Mouse (Mus musculus): ENCODE measurements around the gene Spata16. TPM values are rescaled to one million over a fixed set of nuclear protein-coding genes. Genes with fewer than 3 reads are reported as not detected.

Spata16 gene
- polyA plus RNA-seq, 1 experiment, result not detected

- no peak overlapping the region for H3K4me3 ChIP-seq (ENCODE audit: insufficient read depth, low read depth, low read length)
- H3K27ac ChIP-seq (replicated peaks; ENCODE audit: low read depth, low read length), result no peak overlapping the region
- no peaks in the 10 kb centered on the region for H3K4me1 ChIP-seq (ENCODE audit: control insufficient read depth, insufficient read depth, insufficient read length, low read length)
These were observed 237.3 kb downstream of the Spata16 start for GRCm38 (mm10) chr3:26874706-26875105.

GRCm38 (mm10) chr3:26877291-26877690, 239.9 kb downstream of the Spata16 start:
- Histone ChIP-seq H3K4me3 (ENCODE audit: insufficient read depth, low read depth, low read length) (no peak overlapping the region), H3K4me1 (ENCODE audit: control insufficient read depth, insufficient read depth, insufficient read length, low read length) (no peaks in the 10 kb centered on the region), H3K27ac (replicated peaks; ENCODE audit: low read depth, low read length) (no peak overlapping the region)

GRCm38 (mm10) chr3:26916607-26917006, 279.2 kb downstream of the Spata16 start:
- no peak overlapping the region for H3K27ac ChIP-seq (replicated peaks; ENCODE audit: low read depth, low read length)
- H3K4me1 ChIP-seq (ENCODE audit: control insufficient read depth, insufficient read depth, insufficient read length, low read length), result no peaks in the 10 kb centered on the region

GRCm38 (mm10) chr3:26920986-26921385, 283.6 kb downstream of the Spata16 start:
- Histone ChIP-seq H3K4me3 (ENCODE audit: insufficient read depth, low read depth, low read length) (no peak overlapping the region), H3K4me1 (ENCODE audit: control insufficient read depth, insufficient read depth, insufficient read length, low read length) (no peaks in the 10 kb centered on the region), H3K27ac (replicated peaks; ENCODE audit: low read depth, low read length) (no peak overlapping the region)

More at GRCm38 (mm10) chr3:26916607-26917006, 279.2 kb downstream of the Spata16 start:
- no peak overlapping the region for H3K4me3 ChIP-seq (ENCODE audit: insufficient read depth, low read depth, low read length)

GRCm38 (mm10) chr3:26921576-26921975, 284.2 kb downstream of the Spata16 start:
- H3K4me1 ChIP-seq (ENCODE audit: control insufficient read depth, insufficient read depth, insufficient read length, low read length), result no peaks in the 10 kb centered on the region
- H3K4me3 ChIP-seq (ENCODE audit: insufficient read depth, low read depth, low read length), result no peak overlapping the region
- H3K27ac ChIP-seq (replicated peaks; ENCODE audit: low read depth, low read length), result no peak overlapping the region

- H3K27ac ChIP-seq (replicated peaks; ENCODE audit: low read depth, low read length), result no peak overlapping the region
These were observed 286.0 kb downstream of the Spata16 start for GRCm38 (mm10) chr3:26923391-26923790.

GRCm38 (mm10) chr3:26924212-26924611, 286.8 kb downstream of the Spata16 start:
- no peak overlapping the region for H3K27ac ChIP-seq (replicated peaks; ENCODE audit: low read depth, low read length)
- no peaks in the 10 kb centered on the region for H3K4me1 ChIP-seq (ENCODE audit: control insufficient read depth, insufficient read depth, insufficient read length, low read length)
- H3K4me3 ChIP-seq (ENCODE audit: insufficient read depth, low read depth, low read length), result no peak overlapping the region

More at GRCm38 (mm10) chr3:26923391-26923790, 286.0 kb downstream of the Spata16 start:
- H3K4me1 ChIP-seq (ENCODE audit: control insufficient read depth, insufficient read depth, insufficient read length, low read length), result no peaks in the 10 kb centered on the region
- H3K4me3 ChIP-seq (ENCODE audit: insufficient read depth, low read depth, low read length), result no peak overlapping the region

GRCm38 (mm10) chr3:26933079-26933478, 295.7 kb downstream of the Spata16 start:
- Histone ChIP-seq H3K4me1 (ENCODE audit: control insufficient read depth, insufficient read depth, insufficient read length, low read length) (no peaks in the 10 kb centered on the region), H3K27ac (replicated peaks; ENCODE audit: low read depth, low read length) (no peak overlapping the region)

GRCm38 (mm10) chr3:26936897-26937590, 299.6 kb downstream of the Spata16 start:
- Histone ChIP-seq H3K4me1 (ENCODE audit: control insufficient read depth, insufficient read depth, insufficient read length, low read length) (no peaks in the 10 kb centered on the region), H3K27ac (replicated peaks; ENCODE audit: low read depth, low read length) (no peak overlapping the region), H3K4me3 (ENCODE audit: insufficient read depth, low read depth, low read length) (no peak overlapping the region)

More at GRCm38 (mm10) chr3:26933079-26933478, 295.7 kb downstream of the Spata16 start:
- H3K4me3 ChIP-seq (ENCODE audit: insufficient read depth, low read depth, low read length), result no peak overlapping the region

- H3K4me3 ChIP-seq (ENCODE audit: insufficient read depth, low read depth, low read length), result no peak overlapping the region
- no peak overlapping the region for H3K27ac ChIP-seq (replicated peaks; ENCODE audit: low read depth, low read length)
- H3K4me1 ChIP-seq (ENCODE audit: control insufficient read depth, insufficient read depth, insufficient read length, low read length), result no peaks in the 10 kb centered on the region
These were observed 329.4 kb downstream of the Spata16 start for GRCm38 (mm10) chr3:26966776-26967175.

GRCm38 (mm10) chr3:26968852-26969513, 331.6 kb downstream of the Spata16 start:
- Histone ChIP-seq H3K4me3 (ENCODE audit: insufficient read depth, low read depth, low read length) (no peak overlapping the region), H3K4me1 (ENCODE audit: control insufficient read depth, insufficient read depth, insufficient read length, low read length) (no peaks in the 10 kb centered on the region), H3K27ac (replicated peaks; ENCODE audit: low read depth, low read length) (no peak overlapping the region)

- no peaks in the 10 kb centered on the region for H3K4me1 ChIP-seq (ENCODE audit: control insufficient read depth, insufficient read depth, insufficient read length, low read length)
- no peak overlapping the region for H3K4me3 ChIP-seq (ENCODE audit: insufficient read depth, low read depth, low read length)
- no peak overlapping the region for H3K27ac ChIP-seq (replicated peaks; ENCODE audit: low read depth, low read length)
These were observed 333.1 kb downstream of the Spata16 start for GRCm38 (mm10) chr3:26970529-26970928.

GRCm38 (mm10) chr3:26971276-26971675, 333.9 kb downstream of the Spata16 start:
- H3K4me3 ChIP-seq (ENCODE audit: insufficient read depth, low read depth, low read length), result no peak overlapping the region
- H3K4me1 ChIP-seq (ENCODE audit: control insufficient read depth, insufficient read depth, insufficient read length, low read length), result no peaks in the 10 kb centered on the region
- H3K27ac ChIP-seq (replicated peaks; ENCODE audit: low read depth, low read length), result no peak overlapping the region

- Histone ChIP-seq H3K27ac (replicated peaks; ENCODE audit: low read depth, low read length) (no peak overlapping the region), H3K4me3 (ENCODE audit: insufficient read depth, low read depth, low read length) (no peak overlapping the region), H3K4me1 (ENCODE audit: control insufficient read depth, insufficient read depth, insufficient read length, low read length) (no peaks in the 10 kb centered on the region)
These were observed 334.7 kb downstream of the Spata16 start for GRCm38 (mm10) chr3:26972105-26972504.

- Histone ChIP-seq H3K4me3 (ENCODE audit: insufficient read depth, low read depth, low read length) (no peak overlapping the region), H3K4me1 (ENCODE audit: control insufficient read depth, insufficient read depth, insufficient read length, low read length) (no peaks in the 10 kb centered on the region), H3K27ac (replicated peaks; ENCODE audit: low read depth, low read length) (no peak overlapping the region)
These were observed 342.2 kb downstream of the Spata16 start for GRCm38 (mm10) chr3:26979603-26980002.

- no peak overlapping the region for H3K4me3 ChIP-seq (ENCODE audit: insufficient read depth, low read depth, low read length)
- H3K27ac ChIP-seq (replicated peaks; ENCODE audit: low read depth, low read length), result no peak overlapping the region
- no peaks in the 10 kb centered on the region for H3K4me1 ChIP-seq (ENCODE audit: control insufficient read depth, insufficient read depth, insufficient read length, low read length)
These were observed 343.0 kb downstream of the Spata16 start for GRCm38 (mm10) chr3:26980371-26980770.

Data from brown adipose tissue, adult 24 weeks (tissue).